Mouse (Mus musculus): ENCODE data around the gene Trim50.

- TF ChIP-seq ZC3H11A (IDR thresholded peaks at IDR 0.05; ENCODE audit: borderline replicate concordance, low read depth, low read length), result no peak
- no peak for TF ChIP-seq ZNF384 (IDR thresholded peaks at IDR 0.05; ENCODE audit: low read depth, low read length)
Observed at GRCm38 (mm10) chr5:135405437-135405836, 52.3 kb downstream of the Trim50 start.

All from ES-E14 (cell line).